Mouse (Mus musculus) T-helper 2 cell (primary cell): ENCODE measurements at regions not wholly inside any gene's neighbourhood (a gene's known extent, or its start where the extent isn't known, plus 50 kb on each side); places are given as distances from the start of the nearest gene placed in this dataset.

Experiments
- in situ Hi-C: fragments of 300-600 bp; cut with MboI, MseI; formaldehyde crosslinking; loops from one replicate; pipeline ENCODE4 v1.15.1; 2025; ENCODE audit warnings: high pct_unique_total_duplicates

- in situ Hi-C loops, result no loop called here
Measured at GRCm38 (mm10) chr14:105950924-105951323, 54.3 kb upstream of the Spry2 start.

- in situ Hi-C loops, result no loop called here
Measured at GRCm38 (mm10) chr14:105955082-105955481, 58.5 kb upstream of the Spry2 start.

- in situ Hi-C loops, result no loop called here
Measured at GRCm38 (mm10) chr14:105956796-105957195, 60.2 kb upstream of the Spry2 start.

GRCm38 (mm10) chr14:105958005-105958404, 61.4 kb upstream of the Spry2 start:
- in situ Hi-C loops, result no loop called here

- in situ Hi-C loops, result loop anchor here (25.0 kb wide), 1 partner anchor 483 kb away; no protein-coding TSS in a partner anchor
Measured at GRCm38 (mm10) chr14:105979544-105980323, 83.1 kb upstream of the Spry2 start.

GRCm38 (mm10) chr14:105980324-105980680, 83.7 kb upstream of the Spry2 start:
- in situ Hi-C loops, result loop anchor here (25.0 kb wide), 1 partner anchor 482 kb away; no protein-coding TSS in a partner anchor

- in situ Hi-C loops, result loop anchor here (25.0 kb wide), 1 partner anchor 475 kb away; no protein-coding TSS in a partner anchor
Measured at GRCm38 (mm10) chr14:105987341-105987882, 90.8 kb upstream of the Spry2 start.

- in situ Hi-C loops, result loop anchor here (25.0 kb wide), 1 partner anchor 474 kb away; no protein-coding TSS in a partner anchor
Measured at GRCm38 (mm10) chr14:105988738-105989137, 92.1 kb upstream of the Spry2 start.

- in situ Hi-C loops, result loop anchor here (25.0 kb wide), 1 partner anchor 469 kb away; no protein-coding TSS in a partner anchor
Measured at GRCm38 (mm10) chr14:105993124-105993523, 96.5 kb upstream of the Spry2 start.

- in situ Hi-C loops, result loop anchor here (10.0 to 25.0 kb wide), 2 partner anchors 285 to 462 kb away; no protein-coding TSS in a partner anchor
Measured at GRCm38 (mm10) chr14:105999801-106000200, 103.2 kb upstream of the Spry2 start.

GRCm38 (mm10) chr14:106007769-106008168, 98.2 kb upstream of the Trim52 start:
- in situ Hi-C loops, result loop anchor here (5.0 to 10.0 kb wide), 2 partner anchors 100 to 293 kb away; no protein-coding TSS in a partner anchor

GRCm38 (mm10) chr14:106008951-106009350, 97.0 kb upstream of the Trim52 start:
- in situ Hi-C loops, result loop anchor here (5.0 to 10.0 kb wide), 2 partner anchors 102 to 294 kb away; no protein-coding TSS in a partner anchor

- in situ Hi-C loops, result no loop called here
Measured at GRCm38 (mm10) chr14:106010961-106011360, 95.0 kb upstream of the Trim52 start.

- in situ Hi-C loops, result no loop called here
Measured at GRCm38 (mm10) chr14:106011991-106012427, 94.0 kb upstream of the Trim52 start.

- in situ Hi-C loops, result no loop called here
Measured at GRCm38 (mm10) chr14:106022806-106023205, 83.2 kb upstream of the Trim52 start.

GRCm38 (mm10) chr14:106026815-106027214, 79.2 kb upstream of the Trim52 start:
- in situ Hi-C loops, result no loop called here

GRCm38 (mm10) chr14:106027686-106028085, 78.3 kb upstream of the Trim52 start:
- in situ Hi-C loops, result no loop called here

- in situ Hi-C loops, result no loop called here
Measured at GRCm38 (mm10) chr14:106031094-106031493, 74.9 kb upstream of the Trim52 start.

- in situ Hi-C loops, result no loop called here
Measured at GRCm38 (mm10) chr14:106033793-106034192, 72.2 kb upstream of the Trim52 start.

GRCm38 (mm10) chr14:106034933-106035665, 70.9 kb upstream of the Trim52 start:
- in situ Hi-C loops, result no loop called here

- in situ Hi-C loops, result loop anchor here (10.0 kb wide), 1 partner anchor 1171 kb away; no protein-coding TSS in a partner anchor
Measured at GRCm38 (mm10) chr14:106044274-106044673, 61.7 kb upstream of the Trim52 start.

- in situ Hi-C loops, result no loop called here
Measured at GRCm38 (mm10) chr14:106050231-106050630, 55.8 kb upstream of the Trim52 start.
